Mouse (Mus musculus): ENCODE data around the gene Il13. TPM values are rescaled to one million over a fixed set of nuclear protein-coding genes. Genes with fewer than 3 reads are reported as not detected.

The Il13 gene
- polyA plus RNA-seq, 3 experiments from 2014 or later, result not detected

Other genes with a start within 250 kb of the Il13 start
- under 1 TPM in 2 of 3 experiments, not detected in 1; 0.67 to 0.96 TPM for gene Leap2, start 211.5 kb downstream of the Il13 start, polyA plus RNA-seq (2017; shearing (Covaris generic))
- 100 to 1,000 TPM; 384 to 446 (median 387) TPM for gene Uqcrq, start 203.9 kb downstream of the Il13 start, polyA plus RNA-seq (2017; shearing (Covaris generic))
- not detected for gene Gdf9, start 203.7 kb downstream of the Il13 start, polyA plus RNA-seq (2017; shearing (Covaris generic))
- not detected for gene Gm10447, start 177.6 kb downstream of the Il13 start, polyA plus RNA-seq (2017; shearing (Covaris generic))
- under 1 TPM in 1 of 3 experiments, not detected in 2; 0.10 TPM for gene Shroom1, start 177.5 kb downstream of the Il13 start, polyA plus RNA-seq (2017; shearing (Covaris generic))
- not detected for gene Gm9837, start 164.2 kb downstream of the Il13 start, polyA plus RNA-seq (2017; shearing (Covaris generic))
- gene Gm9945, start 154.5 kb downstream of the Il13 start, polyA plus RNA-seq (2017; shearing (Covaris generic)), result not detected
- not detected for gene Sowaha, start 154.4 kb downstream of the Il13 start, polyA plus RNA-seq (2017; shearing (Covaris generic))
- 1 to 10 TPM; 1.1 to 1.2 (median 1.1) TPM for gene Sept8, start 115.4 kb downstream of the Il13 start, polyA plus RNA-seq (2017; shearing (Covaris generic))
- 10 to 100 TPM in 2 of 3 experiments, 1 to 10 TPM in 1; 5.5 to 11.6 (median 11.6) TPM for gene Kif3a, start 67.3 kb downstream of the Il13 start, polyA plus RNA-seq (2017; shearing (Covaris generic))
- 10 to 100 TPM in 2 of 3 experiments, 1 to 10 TPM in 1; 3.1 to 26.5 (median 14.7) TPM for gene Il4, start 16.0 kb downstream of the Il13 start, polyA plus RNA-seq (2017; shearing (Covaris generic))
- 10 to 100 TPM; 47.3 to 53.7 (median 48.6) TPM for gene Rad50, start 72.6 kb upstream of the Il13 start, polyA plus RNA-seq (2017; shearing (Covaris generic))
- not detected for gene Il5, start 86.1 kb upstream of the Il13 start, polyA plus RNA-seq (2017; shearing (Covaris generic))
- 100 to 1,000 TPM; 273 to 355 (median 291) TPM for gene Irf1, start 135.3 kb upstream of the Il13 start, polyA plus RNA-seq (2017; shearing (Covaris generic))
- gene Gm17334, start 138.5 kb upstream of the Il13 start, polyA plus RNA-seq (2017; shearing (Covaris generic)), result 1 to 10 TPM; 5.6 to 9.0 (median 6.7) TPM
- gene Gm12216, start 224.6 kb upstream of the Il13 start, polyA plus RNA-seq (2017; shearing (Covaris generic)), result 10 to 100 TPM; 19.8 to 38.0 (median 32.6) TPM